Mouse (Mus musculus): ENCODE measurements around the gene Mamdc2.

GRCm38 (mm10) chr19:23361124-23361523, 87.1 kb downstream of the Mamdc2 start:
- TF ChIP-seq EP300 (IDR thresholded peaks at IDR 0.05; ENCODE audit: low read depth in 1 of 2, low read length in 2 of 2) (no peak), MAZ (IDR thresholded peaks at IDR 0.05; ENCODE audit: low read depth, low read length) (no peak), ZC3H11A (IDR thresholded peaks at IDR 0.05; ENCODE audit: low read depth, low read length) (no peak), CTCF (IDR thresholded peaks at IDR 0.05 in 2 of 3, conservative IDR thresholded peaks at IDR 0.05 in 1 of 3; ENCODE audit: control insufficient read depth in 1 of 3, insufficient read depth in 1 of 3, low read depth in 2 of 3, low read length in 3 of 3, poor library complexity in 1 of 3, severe bottlenecking in 1 of 3) (no peak), NRF1 (IDR thresholded peaks at IDR 0.05; ENCODE audit: insufficient read depth, low read depth, low read length, poor library complexity, severe bottlenecking) (no peak), E2F4 (IDR thresholded peaks at IDR 0.05; ENCODE audit: borderline replicate concordance, low read depth, low read length) (no peak), POLR2A (IDR thresholded peaks at IDR 0.05; ENCODE audit: control insufficient read depth in 1 of 2, insufficient read depth in 1 of 2, low read depth in 1 of 2, low read length in 2 of 2, poor library complexity in 1 of 2) (no peak), TBP (IDR thresholded peaks at IDR 0.05; ENCODE audit: low read depth, low read length) (no peak), USF1 (IDR thresholded peaks at IDR 0.05; ENCODE audit: low read depth, low read length) (no peak)

All from MEL (cell line).